Mouse (Mus musculus): Measurements from ENCODE around the gene Ccdc181. TPM values are rescaled to one million over a fixed set of nuclear protein-coding genes. Genes with fewer than 3 reads are reported as not detected.

The Ccdc181 gene
- polyA plus RNA-seq, 1 experiment from 2014 or later: 7.3 TPM

GRCm38 (mm10) chr1:164287406-164287805 lies 12.0 kb downstream of the Ccdc181 start:
- H3K4me1 ChIP-seq (replicated peaks): no peaks in the 10 kb centered on the region
- H3K27ac ChIP-seq: no peak overlapping the region
- no peaks in the 10 kb centered on the region for H3K27me3 ChIP-seq
- ATAC-seq (ENCODE audit: insufficient number of reproducible peaks, insufficient read depth, low FRiP score, low TSS enrichment, low read depth): no peak
- 69% methylated on average over 15 of the region's 15 CpGs for WGBS
- no peak overlapping the region for H3K9ac ChIP-seq (replicated peaks)
- no peaks in the 10 kb centered on the region for H3K9me3 ChIP-seq
- H3K4me3 ChIP-seq (replicated peaks): no peak overlapping the region
- peaks cover 21% of the 10 kb centered on the region for H3K36me3 ChIP-seq
- no peak overlapping the region for H3K4me2 ChIP-seq

GRCm38 (mm10) chr1:164292040-164292439 lies 16.7 kb downstream of the Ccdc181 start:
- Histone ChIP-seq H3K9me3 (no peaks in the 10 kb centered on the region), H3K4me2 (no peak overlapping the region), H3K9ac (replicated peaks) (no peak overlapping the region), H3K36me3 (peaks cover 58% of the 10 kb centered on the region), H3K27ac (no peak overlapping the region), H3K4me1 (replicated peaks) (no peaks in the 10 kb centered on the region), H3K4me3 (replicated peaks) (no peak overlapping the region), H3K27me3 (no peaks in the 10 kb centered on the region)
- WGBS: 95% methylated on average over 5 of the region's 5 CpGs
- ATAC-seq (ENCODE audit: insufficient number of reproducible peaks, insufficient read depth, low FRiP score, low TSS enrichment, low read depth): no peak

GRCm38 (mm10) chr1:164294071-164294470 lies 18.7 kb downstream of the Ccdc181 start:
- no peak overlapping the region for H3K4me2 ChIP-seq
- 88% methylated on average over 6 of the region's 6 CpGs for WGBS
- H3K4me1 ChIP-seq (replicated peaks): no peaks in the 10 kb centered on the region
- H3K9ac ChIP-seq (replicated peaks): no peak overlapping the region
- no peak overlapping the region for H3K27ac ChIP-seq
- H3K27me3 ChIP-seq: no peaks in the 10 kb centered on the region
- no peak for ATAC-seq (ENCODE audit: insufficient number of reproducible peaks, insufficient read depth, low FRiP score, low TSS enrichment, low read depth)
- no peak overlapping the region for H3K4me3 ChIP-seq (replicated peaks)
- peaks cover 76% of the 10 kb centered on the region for H3K36me3 ChIP-seq
- H3K9me3 ChIP-seq: no peaks in the 10 kb centered on the region

DNA sequence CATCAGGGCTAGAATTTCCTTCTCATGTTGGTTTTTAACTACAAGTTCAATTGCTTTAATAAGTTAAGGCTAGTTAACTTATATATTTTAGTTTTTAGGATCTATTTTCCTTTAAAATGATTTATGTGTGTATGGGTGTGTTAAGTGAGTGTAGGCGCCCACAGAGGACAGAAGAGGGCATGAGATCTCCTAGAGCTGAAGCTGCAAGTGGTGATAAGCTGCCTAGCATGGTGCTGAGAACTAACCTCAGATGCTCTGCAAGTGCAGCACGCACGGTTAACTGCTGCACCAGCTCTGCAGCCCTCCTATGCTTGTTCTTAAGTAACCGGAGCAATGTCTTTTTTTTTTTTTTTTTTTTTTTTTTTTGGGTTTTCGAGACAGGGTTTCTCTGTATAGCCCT lies 21.1 kb downstream of the Ccdc181 start:
- H3K27ac ChIP-seq: no peak overlapping the region
- no peak overlapping the region for H3K4me3 ChIP-seq (replicated peaks)
- ATAC-seq (ENCODE audit: insufficient number of reproducible peaks, insufficient read depth, low FRiP score, low TSS enrichment, low read depth): no peak
- H3K4me1 ChIP-seq (replicated peaks): no peaks in the 10 kb centered on the region
- no peaks in the 10 kb centered on the region for H3K27me3 ChIP-seq
- WGBS: 90% methylated on average over 4 of the region's 5 CpGs
- no peak overlapping the region for H3K4me2 ChIP-seq
- H3K9ac ChIP-seq (replicated peaks): no peak overlapping the region
- H3K36me3 ChIP-seq: peaks cover 80% of the 10 kb centered on the region
- no peaks in the 10 kb centered on the region for H3K9me3 ChIP-seq

GRCm38 (mm10) chr1:164301949-164302348 lies 26.6 kb downstream of the Ccdc181 start:
- 88% methylated on average over 4 of the region's 4 CpGs for WGBS
- H3K9ac ChIP-seq (replicated peaks): no peak overlapping the region
- peaks cover 5% of the 10 kb centered on the region; the same call in 1 of the 2 replicates for H3K4me1 ChIP-seq (replicated peaks)
- H3K27me3 ChIP-seq: no peaks in the 10 kb centered on the region
- no peak overlapping the region for H3K4me2 ChIP-seq
- no peaks in the 10 kb centered on the region for H3K9me3 ChIP-seq
- ATAC-seq (ENCODE audit: insufficient number of reproducible peaks, insufficient read depth, low FRiP score, low TSS enrichment, low read depth): no peak
- H3K36me3 ChIP-seq: peaks cover 57% of the 10 kb centered on the region
- H3K4me3 ChIP-seq (replicated peaks): no peak overlapping the region
- H3K27ac ChIP-seq: no peak overlapping the region

GRCm38 (mm10) chr1:164303821-164304220 lies 28.4 kb downstream of the Ccdc181 start, which contains the start of gene Nme7:
TSS of gene Nme7 (plus strand) at chr1:164304121.
- Histone ChIP-seq H3K4me3 (replicated peaks) (no peak within 1 kb of the TSS), H3K36me3 (peaks cover 40% of the 10 kb centered on the region), H3K27me3 (no peaks in the 10 kb centered on the region), H3K9ac (replicated peaks) (no peak within 1 kb of the TSS), H3K4me2 (no peak within 1 kb of the TSS), H3K9me3 (no peaks in the 10 kb centered on the region), H3K4me1 (replicated peaks) (peaks cover 12% of the 10 kb centered on the region), H3K27ac (no peak within 1 kb of the TSS)
- no peak for ATAC-seq (ENCODE audit: insufficient number of reproducible peaks, insufficient read depth, low FRiP score, low TSS enrichment, low read depth)
- WGBS: 89% methylated on average over 5 of the region's 5 CpGs

- WGBS: under 1% methylated on average over 35 of the region's 35 CpGs
- Histone ChIP-seq H3K4me1 (replicated peaks) (peaks cover 12% of the 10 kb centered on the region), H3K27ac (peak within 1 kb of the TSS; percentile 31; the same call in 1 of the 2 replicates), H3K9ac (replicated peaks) (peak within 1 kb of the TSS; percentile 69), H3K9me3 (no peaks in the 10 kb centered on the region), H3K4me3 (replicated peaks) (peak within 1 kb of the TSS; percentile 74), H3K4me2 (peak within 1 kb of the TSS; percentile 82), H3K27me3 (no peaks in the 10 kb centered on the region), H3K36me3 (peaks cover 14% of the 10 kb centered on the region)
- peak; percentile 97 for ATAC-seq (ENCODE audit: insufficient number of reproducible peaks, insufficient read depth, low FRiP score, low TSS enrichment, low read depth)
Observed at GRCm38 (mm10) chr1:164307124-164307751, 31.9 kb downstream of the Ccdc181 start, which contains the start of gene Blzf1. TSS of gene Blzf1 (minus strand) at chr1:164307489.

GRCm38 (mm10) chr1:164307922-164308321 lies 32.5 kb downstream of the Ccdc181 start:
- Histone ChIP-seq H3K27me3 (no peaks in the 10 kb centered on the region), H3K4me2 (peak overlapping the region; percentile 82), H3K4me3 (replicated peaks) (peak overlapping the region; percentile 74), H3K4me1 (replicated peaks) (peaks cover 12% of the 10 kb centered on the region), H3K27ac (no peak overlapping the region), H3K36me3 (peaks cover 14% of the 10 kb centered on the region), H3K9ac (replicated peaks) (peak overlapping the region; percentile 58), H3K9me3 (no peaks in the 10 kb centered on the region)
- 12% methylated on average over 10 of the region's 10 CpGs for WGBS
- ATAC-seq (ENCODE audit: insufficient number of reproducible peaks, insufficient read depth, low FRiP score, low TSS enrichment, low read depth): no peak

DNA sequence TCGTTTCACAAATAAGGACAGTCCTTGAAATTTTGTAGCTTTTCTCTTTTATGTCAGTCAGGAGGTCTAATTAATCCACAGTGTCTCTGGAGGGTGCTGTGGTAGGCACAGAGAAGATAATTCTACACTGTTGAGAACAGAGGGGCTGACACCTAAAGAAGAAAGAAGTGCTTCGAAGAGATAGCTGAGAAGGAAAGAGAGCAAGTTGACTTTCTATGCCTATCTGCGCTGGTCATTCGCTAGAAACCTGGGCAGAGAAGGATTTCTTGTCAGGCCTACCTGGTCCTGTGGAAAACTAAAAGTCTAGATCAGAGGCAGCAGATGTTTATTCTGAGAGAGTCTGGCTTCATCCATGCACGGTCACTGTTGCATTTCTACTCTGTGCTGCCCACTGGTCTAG lies 38.7 kb downstream of the Ccdc181 start:
- no peak for ATAC-seq (ENCODE audit: insufficient number of reproducible peaks, insufficient read depth, low FRiP score, low TSS enrichment, low read depth)
- no peak overlapping the region for H3K4me2 ChIP-seq

GRCm38 (mm10) chr1:164315266-164315665 lies 39.9 kb downstream of the Ccdc181 start:
- Histone ChIP-seq H3K4me3 (replicated peaks) (no peak overlapping the region), H3K9me3 (no peaks in the 10 kb centered on the region), H3K4me1 (replicated peaks) (no peaks in the 10 kb centered on the region), H3K4me2 (no peak overlapping the region), H3K36me3 (peaks cover 23% of the 10 kb centered on the region), H3K9ac (replicated peaks) (no peak overlapping the region), H3K27ac (no peak overlapping the region), H3K27me3 (no peaks in the 10 kb centered on the region)
- WGBS: 69% methylated on average over 8 of the region's 8 CpGs
- no peak for ATAC-seq (ENCODE audit: insufficient number of reproducible peaks, insufficient read depth, low FRiP score, low TSS enrichment, low read depth)

More for the DNA sequence above, 38.7 kb downstream of the Ccdc181 start:
- Histone ChIP-seq H3K27ac (no peak overlapping the region), H3K9me3 (no peaks in the 10 kb centered on the region), H3K36me3 (peaks cover 28% of the 10 kb centered on the region), H3K27me3 (no peaks in the 10 kb centered on the region), H3K4me3 (replicated peaks) (no peak overlapping the region), H3K4me1 (replicated peaks) (no peaks in the 10 kb centered on the region), H3K9ac (replicated peaks) (no peak overlapping the region)
- WGBS: 91% methylated on average over 5 of the region's 5 CpGs

DNA sequence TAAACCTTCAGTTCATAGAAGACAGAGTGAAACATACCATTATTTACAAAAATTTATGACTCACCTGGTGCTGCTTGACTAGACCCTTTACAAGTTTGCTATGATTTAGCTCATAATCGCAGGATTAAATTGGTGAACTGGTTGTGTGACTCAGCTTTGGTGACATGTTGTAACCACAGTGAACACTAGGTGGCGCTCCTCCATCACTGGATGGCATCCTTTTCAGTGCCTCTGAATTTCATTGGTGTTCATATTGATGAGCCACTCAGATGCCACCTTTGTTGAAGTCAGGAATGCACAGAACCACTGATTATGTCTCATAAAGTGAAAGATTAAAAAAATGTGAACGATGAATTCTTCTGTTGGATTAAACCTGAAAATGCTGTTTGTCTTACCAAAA lies 41.3 kb downstream of the Ccdc181 start:
- Histone ChIP-seq H3K4me2 (no peak overlapping the region), H3K27me3 (no peaks in the 10 kb centered on the region), H3K9me3 (no peaks in the 10 kb centered on the region), H3K36me3 (peaks cover 23% of the 10 kb centered on the region), H3K4me1 (replicated peaks) (peaks cover 11% of the 10 kb centered on the region), H3K9ac (replicated peaks) (no peak overlapping the region), H3K27ac (no peak overlapping the region), H3K4me3 (replicated peaks) (no peak overlapping the region)
- ATAC-seq (ENCODE audit: insufficient number of reproducible peaks, insufficient read depth, low FRiP score, low TSS enrichment, low read depth): no peak
- 32% methylated on average over 3 of the region's 3 CpGs for WGBS

GRCm38 (mm10) chr1:164317261-164317660 lies 41.9 kb downstream of the Ccdc181 start:
- Histone ChIP-seq H3K4me2 (no peak overlapping the region), H3K27me3 (no peaks in the 10 kb centered on the region), H3K9ac (replicated peaks) (no peak overlapping the region), H3K36me3 (peaks cover 21% of the 10 kb centered on the region), H3K4me3 (replicated peaks) (no peak overlapping the region), H3K4me1 (replicated peaks) (peaks cover 17% of the 10 kb centered on the region), H3K9me3 (no peaks in the 10 kb centered on the region), H3K27ac (no peak overlapping the region)
- no peak for ATAC-seq (ENCODE audit: insufficient number of reproducible peaks, insufficient read depth, low FRiP score, low TSS enrichment, low read depth)
- WGBS: 81% methylated on average over 9 of the region's 9 CpGs

Measured in limb, embryonic 12.5 days (tissue).